Mouse (Mus musculus) brain, embryonic 14.5 days (tissue): ENCODE results near the gene Tcerg1l.

ENCODE experiments used
- CTCF ChIP-seq: fragments of 200-500 bp; IDR thresholded peaks from 2 replicates; pipeline ENCODE4 v1.5.1; 2012; ENCODE audit warnings: inconsistent platforms, mild to moderate bottlenecking, moderate library complexity, borderline replicate concordance; ENCODE audit not compliant: insufficient read depth, insufficient read length; ENCODE audit errors: extremely low read depth
- POLR2A ChIP-seq: fragments of 200-500 bp; IDR thresholded peaks from 2 replicates; pipeline ENCODE4 v1.6.1; 2012; ENCODE audit warnings: mild to moderate bottlenecking, inconsistent platforms, borderline replicate concordance; ENCODE audit not compliant: poor library complexity, insufficient read depth, insufficient read length, severe bottlenecking; ENCODE audit errors: extremely low read depth

- no peak for TF ChIP-seq CTCF
- no peak for TF ChIP-seq POLR2A
Measured at GRCm38 (mm10) chr7:138365519-138365918, 32.0 kb downstream of the Tcerg1l start.
